Mouse (Mus musculus): ENCODE results near the gene Kptn.

Kptn gene

GRCm38 (mm10) chr7:16161302-16161701 is 41.6 kb downstream of the Kptn start:
- no peak for DNase-seq (ENCODE audit: low read depth, low spot score)

- no peak for DNase-seq (ENCODE audit: low read depth, low spot score)
These were observed 42.3 kb downstream of the Kptn start for GRCm38 (mm10) chr7:16162036-16162435.

- no peak for DNase-seq (ENCODE audit: low read depth, low spot score)
These were observed 52.5 kb downstream of the Kptn start for GRCm38 (mm10) chr7:16172141-16172581.

- no peak for DNase-seq (ENCODE audit: low read depth, low spot score)
These were observed 53.0 kb downstream of the Kptn start for GRCm38 (mm10) chr7:16172586-16173140.

GRCm38 (mm10) chr7:16173146-16173545 is 53.5 kb downstream of the Kptn start:
- DNase-seq (ENCODE audit: low read depth, low spot score) = no peak

GRCm38 (mm10) chr7:16174597-16175541 is 55.2 kb downstream of the Kptn start, which contains the start of gene Meis3:
Gene Meis3 (plus strand): TSS chr7:16175090.
- peak; percentile 17 for DNase-seq (ENCODE audit: low read depth, low spot score)

GRCm38 (mm10) chr7:16175542-16175931 is 55.8 kb downstream of the Kptn start:
- no peak for DNase-seq (ENCODE audit: low read depth, low spot score)

All from skeletal muscle tissue, adult 2 months (tissue).